Mouse (Mus musculus) thymus, postnatal 36 days (tissue): Measurements from ENCODE around the gene Cers2.
"Not testable (repeated sequence)": the region's sequence is repeated elsewhere in the genome, so short reads cannot be mapped to it uniquely, and the experiment has no call there.

Experiments used
- DNase-seq, 2 experiments: peaks; one replicate each; pipeline ENCODE4 v3.0.0; 2022; ENCODE audit warnings: mixed read lengths in 2 of 2

Gene Cers2

DNA sequence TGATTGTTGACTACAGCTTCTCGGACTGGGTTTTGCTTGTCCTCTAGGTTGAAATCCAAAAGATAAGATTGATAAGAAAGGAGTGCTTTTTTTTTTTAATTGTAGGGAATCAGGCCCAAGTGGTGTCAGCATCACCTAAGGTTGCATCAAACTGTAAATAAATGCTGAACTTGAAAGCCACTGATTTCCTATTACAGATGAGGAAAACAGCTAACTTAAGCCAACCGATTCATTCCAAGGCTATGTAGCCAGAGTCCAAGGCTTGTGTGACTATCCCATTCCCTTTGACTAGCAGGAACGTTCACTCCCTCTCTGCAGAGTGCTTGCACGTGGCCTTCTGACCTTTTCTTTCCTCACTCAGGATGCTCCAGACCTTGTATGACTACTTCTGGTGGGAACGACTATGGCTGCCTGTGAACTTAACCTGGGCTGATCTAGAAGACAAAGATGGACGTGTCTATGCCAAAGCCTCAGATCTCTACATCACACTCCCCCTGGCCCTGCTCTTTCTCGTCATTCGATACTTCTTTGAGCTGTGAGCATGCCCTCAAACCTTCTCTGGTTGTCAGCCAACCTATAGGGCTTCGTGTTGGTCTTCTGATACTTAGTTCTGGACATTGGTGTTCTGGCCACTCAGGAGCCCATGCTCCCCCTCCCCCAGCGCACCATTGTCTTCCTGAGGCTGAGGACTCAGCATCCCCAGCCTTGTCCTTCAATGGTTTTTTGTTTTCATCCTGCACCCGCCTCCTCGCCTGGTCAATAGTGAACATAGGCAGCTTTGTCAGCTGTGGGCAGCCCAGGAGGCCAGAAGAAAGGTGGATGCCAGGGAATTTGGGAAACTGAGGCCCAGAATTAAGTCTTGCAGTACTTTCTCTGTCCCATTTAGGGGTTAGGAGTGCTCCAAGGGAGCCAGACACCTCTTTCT, 5.4 kb downstream of the Cers2 start:
- DNase-seq, result no peak

DNA sequence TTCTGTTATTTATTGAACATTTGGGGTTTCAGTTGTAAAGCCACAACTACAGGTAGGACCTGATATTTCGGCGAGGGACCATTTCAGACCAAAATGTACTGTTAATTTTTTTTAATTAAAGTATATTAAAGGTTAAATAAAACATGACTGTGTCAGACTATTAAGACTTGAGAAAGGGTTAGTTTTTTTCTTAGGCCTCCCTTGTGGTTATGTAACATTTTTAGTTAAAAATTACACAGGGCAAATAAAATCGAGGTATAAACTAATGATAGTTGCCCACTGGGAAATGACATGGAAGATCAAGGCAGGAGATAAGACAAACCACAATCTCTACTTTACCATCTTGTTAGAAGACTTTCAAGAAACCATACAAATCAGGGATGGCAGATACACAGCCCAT, 8.8 kb downstream of the Cers2 start:
- DNase-seq, result no peak

DNA sequence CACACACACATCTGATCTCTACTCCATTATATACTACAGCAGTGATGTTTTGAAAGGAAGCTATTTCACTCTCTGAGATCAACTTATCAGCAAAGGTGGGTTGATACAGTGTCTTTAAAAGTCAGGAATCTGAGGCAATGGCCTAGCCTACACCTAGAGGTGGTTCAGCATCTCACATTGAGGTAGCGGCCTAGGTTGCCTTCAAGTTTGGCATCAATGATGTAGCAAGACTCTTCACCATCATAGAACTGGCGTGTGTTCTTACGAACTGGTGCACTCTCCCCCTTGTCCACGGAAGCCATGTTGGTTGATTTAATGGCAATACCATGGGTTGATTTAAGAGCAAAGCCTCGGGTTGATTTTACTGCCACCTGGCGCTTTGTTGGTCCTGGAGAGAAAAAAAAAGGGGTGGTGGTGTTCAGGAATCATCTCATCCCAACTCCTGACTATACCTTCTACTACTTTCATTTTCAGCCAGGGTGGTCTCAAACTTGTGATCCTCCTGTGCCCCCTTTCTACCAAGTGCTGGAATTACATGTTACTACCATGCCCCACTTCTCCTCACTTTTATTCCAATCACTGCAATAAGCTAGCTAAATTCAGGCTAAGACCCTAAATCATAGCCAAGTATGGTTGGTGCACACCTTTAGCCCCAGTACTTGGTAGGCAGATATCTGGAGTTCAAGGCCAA, 10.0 kb downstream of the Cers2 start:
- no peak for DNase-seq

DNA sequence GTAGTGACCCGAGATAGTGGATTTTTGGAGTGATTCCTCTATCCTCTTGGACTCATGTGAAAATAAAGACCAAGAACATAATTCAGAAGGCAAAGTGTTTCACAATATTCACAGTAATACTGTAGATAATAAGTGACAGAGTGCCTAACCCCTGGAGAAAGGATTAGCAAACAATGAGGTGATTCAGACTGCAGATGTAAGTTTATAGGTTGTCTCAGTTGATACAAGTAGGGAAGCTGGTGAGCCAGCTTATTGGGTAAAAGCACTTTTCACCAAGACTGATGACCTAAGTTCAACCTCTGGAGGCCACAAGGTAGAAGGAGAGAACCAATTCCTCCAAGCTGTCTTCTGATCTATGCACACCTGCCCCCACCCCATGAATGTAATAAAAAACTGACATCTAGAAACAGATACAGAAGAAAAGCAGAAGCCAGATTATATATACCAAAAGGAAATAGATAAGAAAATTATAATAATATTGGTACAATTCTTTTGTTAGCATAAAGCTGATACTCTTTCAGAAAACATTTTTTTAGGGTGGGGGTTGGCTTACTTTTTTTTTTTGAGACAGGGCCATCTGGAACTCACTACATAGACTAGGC, 14.3 kb downstream of the Cers2 start:
- no peak for DNase-seq

DNA sequence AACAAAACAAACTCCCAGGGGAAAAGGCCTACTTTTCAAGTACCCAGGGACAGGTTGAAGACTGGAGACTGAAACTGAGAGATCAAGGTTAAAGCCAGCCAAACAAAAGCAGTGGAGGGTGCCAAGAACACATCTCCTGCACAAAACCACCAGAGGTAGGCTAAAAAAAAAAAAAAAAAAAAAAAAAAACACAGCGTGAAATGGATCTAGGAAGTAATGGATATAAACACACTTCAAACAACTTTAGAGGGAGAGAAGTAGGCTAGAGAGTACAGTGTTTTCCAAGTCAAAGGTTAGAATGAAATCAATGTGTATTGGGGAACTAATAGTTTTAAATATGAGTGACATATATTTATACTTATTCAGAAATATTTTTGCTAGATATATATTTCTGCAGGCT, 16.9 kb downstream of the Cers2 start:
- no peak for DNase-seq

DNA sequence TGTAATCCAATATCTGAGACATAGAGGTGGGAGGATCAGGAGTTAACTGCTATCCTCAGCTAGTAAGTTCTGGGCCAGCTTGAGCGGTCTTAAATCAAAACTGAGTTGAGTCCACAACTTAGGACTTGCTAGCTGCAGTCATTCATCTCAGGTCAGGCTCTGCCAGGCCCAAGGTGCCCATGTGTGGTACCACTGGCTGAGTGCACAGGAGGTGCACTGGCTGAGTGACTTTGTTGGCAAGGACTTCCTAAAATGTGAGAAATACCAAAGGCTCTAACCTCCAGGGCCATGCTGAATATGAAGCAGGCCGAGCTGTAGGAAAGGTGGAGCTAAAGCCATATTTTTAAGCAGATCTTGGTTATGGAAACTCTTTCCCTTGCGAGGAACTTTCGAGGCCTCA, 22.8 kb downstream of the Cers2 start:
- no peak for DNase-seq

DNA sequence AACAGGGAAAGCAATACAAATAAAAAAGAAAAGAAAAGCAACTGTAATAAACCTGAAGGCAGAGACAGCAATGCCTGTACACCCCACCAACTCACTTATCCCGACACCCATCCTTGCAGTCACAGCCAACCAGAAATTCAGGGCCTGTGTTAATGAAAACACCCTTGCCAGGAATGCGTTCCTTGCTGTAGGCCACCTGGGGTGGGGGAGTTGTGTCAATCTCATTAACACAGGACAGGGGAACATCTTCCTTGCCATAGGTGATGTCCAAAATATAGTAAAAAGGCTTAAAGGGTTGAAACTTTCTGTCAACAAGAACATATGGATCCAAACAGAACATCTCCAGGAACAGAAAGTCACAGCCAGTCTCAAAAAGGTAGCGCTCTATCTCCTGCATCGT, 23.7 kb downstream of the Cers2 start:
- no peak for DNase-seq

DNA sequence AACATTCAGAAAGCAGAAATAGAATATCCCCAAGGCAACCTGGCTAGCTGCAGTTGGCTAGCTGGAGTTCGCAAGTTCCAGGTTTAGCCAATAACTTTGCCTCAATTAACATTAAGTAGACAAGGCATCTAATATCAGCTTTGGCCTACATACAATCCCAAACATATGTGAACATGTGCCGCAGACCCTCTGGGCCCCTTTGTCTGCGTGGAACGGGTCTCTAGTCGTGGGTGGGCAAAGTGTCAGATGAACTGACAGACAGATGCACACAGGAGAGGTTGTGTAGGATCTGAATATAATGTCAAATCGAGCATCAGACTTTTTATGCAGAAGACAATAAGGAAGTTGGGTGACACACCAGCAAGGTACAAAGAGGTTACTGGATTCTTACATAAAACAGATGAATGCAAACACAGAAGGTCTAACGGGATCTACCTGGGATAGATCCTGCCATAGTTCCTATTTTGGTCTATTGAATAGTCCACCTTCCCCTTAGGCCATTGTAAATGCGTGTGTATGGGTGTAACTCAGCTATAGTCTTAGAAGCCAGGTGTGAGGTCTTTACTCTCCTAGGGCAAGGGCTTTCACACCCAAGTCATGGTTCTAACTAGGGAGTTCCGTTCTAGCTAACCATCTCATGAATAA, 28.9 kb downstream of the Cers2 start:
- DNase-seq, result not testable (repeated sequence)

DNA sequence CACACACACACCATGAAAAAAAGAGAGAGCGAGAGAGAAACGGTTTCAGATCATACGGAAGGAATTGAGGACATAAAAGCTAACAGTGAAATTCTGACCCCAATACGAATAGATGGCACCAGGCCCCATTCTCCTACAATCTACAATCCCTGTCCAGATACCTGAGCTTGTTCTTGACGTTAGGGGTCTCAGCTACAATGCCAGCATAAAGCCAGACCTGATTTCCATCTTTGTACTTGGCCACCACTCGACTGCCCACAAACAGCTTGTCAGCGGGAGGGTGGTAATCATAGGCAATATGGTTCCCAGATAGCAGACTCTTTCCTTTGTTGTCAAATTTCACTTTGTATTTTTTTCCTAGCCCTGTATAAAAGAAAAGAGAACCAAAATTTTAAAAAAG, 31.9 kb downstream of the Cers2 start:
- DNase-seq, result no peak

DNA sequence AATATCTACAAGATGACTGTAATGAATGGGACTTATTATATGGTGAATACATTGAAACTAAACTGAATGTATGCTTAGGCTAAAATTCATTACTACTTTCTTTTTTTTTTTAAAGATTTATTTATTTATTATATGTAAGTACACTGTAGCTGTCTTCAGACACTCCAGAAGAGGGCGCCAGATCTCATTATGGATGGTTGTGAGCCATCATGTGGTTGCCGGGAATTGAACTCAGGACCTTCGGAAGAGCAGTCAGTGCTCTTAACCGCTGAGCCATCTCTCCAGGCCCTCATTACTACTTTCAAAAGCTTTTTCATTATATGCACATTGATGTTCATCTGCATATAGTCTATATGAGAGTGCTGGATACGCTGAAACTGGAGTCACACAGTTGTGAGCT, 33.8 kb downstream of the Cers2 start:
- DNase-seq, result not testable (repeated sequence)

DNA sequence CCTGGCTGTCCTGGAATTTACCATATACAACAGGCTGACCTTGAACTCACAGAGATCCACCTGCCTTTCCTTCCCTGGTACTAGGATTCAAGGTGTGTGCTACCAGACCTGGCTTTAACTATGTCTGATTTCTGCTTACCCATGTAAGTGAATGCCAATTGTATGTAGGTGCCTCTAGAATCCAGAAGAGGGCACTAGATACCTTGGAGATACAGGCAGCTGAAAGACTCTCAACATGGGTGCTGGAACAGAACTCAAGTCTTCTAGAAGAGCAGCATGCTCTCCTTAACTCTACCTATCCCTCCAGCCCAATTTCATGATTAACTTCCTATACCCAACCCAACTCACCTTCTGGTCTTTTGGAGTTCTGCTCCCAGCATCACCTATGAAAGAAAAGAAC, 34.9 kb downstream of the Cers2 start:
- no peak for DNase-seq

DNA sequence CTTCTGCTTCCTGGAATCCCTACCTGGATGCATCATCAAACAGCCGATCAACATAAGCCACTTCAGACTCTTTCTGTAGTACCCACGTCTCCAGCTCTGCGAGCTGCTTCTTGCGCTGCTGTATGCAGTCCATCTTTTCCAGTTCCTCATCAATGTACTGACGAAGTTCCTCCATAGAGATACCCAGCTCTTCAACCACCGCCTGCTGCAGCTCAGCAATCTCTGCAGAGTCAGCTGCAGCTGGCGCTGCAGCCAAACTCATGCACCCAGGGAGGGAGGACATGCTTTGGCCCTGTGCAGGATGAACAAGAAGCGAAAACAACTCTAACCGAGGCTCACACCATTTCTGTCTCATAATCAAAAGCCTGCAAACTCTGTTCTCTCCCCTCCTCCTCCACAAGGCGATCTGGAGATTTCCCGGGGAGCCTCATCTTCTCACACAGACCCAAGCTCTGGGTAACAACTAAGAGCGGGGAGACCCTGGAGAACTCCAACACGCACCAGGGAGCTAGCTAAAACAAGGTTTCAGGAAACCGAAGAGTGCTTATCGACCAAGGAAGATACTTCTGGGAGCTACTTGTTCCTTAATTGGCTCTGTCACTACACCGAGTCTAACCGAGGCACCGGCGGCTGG, 41.4 kb downstream of the Cers2 start:
- DNase-seq, result not testable (repeated sequence)

DNA sequence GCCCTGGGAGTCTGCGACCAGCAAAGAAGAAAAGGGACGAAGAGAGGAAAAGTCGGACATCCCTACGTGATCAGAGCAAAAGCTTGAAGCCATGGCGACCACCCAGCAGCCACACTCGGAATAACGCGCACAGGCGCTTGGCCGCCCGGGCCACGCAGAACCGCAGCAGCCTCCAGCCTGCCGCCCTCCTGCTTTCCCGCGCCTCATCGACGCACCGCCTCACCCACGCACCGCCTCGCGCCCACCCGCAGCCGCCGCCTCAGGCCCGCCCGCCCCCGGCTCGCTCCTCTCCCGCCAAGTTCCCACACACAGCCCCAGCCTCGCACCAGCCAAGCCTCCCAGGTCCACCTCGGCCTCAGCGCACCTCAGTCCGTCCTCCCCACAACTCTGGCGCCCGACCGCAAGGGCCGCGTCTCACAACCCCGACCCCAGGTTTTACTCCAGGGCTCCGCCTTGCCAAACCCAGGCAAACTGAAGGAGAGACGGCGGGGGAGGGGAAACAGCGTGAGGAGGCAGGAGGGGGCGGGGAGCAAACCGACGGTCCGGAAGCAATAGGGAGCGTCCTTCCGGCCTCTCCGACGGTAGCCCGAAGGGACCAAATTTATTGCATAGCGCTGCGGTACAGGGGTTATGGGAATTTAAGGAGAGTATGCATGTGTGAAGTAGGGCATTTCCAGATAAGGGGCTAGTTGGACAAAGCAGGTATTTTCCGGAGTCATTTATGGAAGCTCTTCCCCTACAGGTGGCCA, 42.3 kb downstream of the Cers2 start, which contains the start of gene Setdb1:
TSS of gene Setdb1 (minus strand) at position 502 of the 749 bp plus-strand sequence.
- peak; percentile 94 to 95 for DNase-seq

DNA sequence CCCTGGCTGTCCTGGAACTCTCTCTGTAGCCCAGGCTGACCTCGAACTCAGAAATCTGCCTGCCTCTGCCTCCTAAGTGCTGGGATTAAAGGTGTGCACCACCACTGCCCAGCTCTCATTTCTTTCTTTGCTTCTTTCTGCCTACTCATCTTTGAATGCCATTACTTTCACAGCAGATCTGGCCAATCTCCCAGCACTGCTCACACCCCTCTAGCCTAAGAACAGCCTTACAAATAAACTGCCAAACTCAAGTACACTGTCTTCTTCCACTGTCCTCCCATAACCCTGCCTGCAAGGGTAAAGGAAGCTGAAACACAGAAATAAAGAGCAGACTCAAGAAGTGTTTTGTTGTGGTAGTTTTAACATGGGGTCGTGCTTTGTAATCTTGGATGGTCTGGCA, 43.2 kb downstream of the Cers2 start:
- DNase-seq, result no peak

DNA sequence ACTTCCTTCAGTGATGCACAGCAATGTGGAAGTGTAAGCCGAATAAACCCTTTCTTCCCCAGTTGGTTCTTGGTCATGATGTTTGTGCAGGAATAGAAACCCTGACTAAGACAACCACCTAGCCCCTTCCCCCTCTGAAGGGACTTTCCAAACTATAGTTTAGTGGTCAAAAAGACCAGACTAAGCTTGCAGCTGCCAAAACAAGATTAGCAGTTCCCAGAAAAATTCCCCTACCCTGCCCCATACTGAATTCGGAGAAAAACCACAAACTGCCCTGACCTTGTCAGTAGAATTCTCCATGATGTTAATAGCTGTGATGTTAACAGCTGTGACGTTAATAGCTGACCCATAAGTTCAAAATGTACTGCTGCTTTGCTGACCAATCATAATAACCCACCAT, 45.7 kb downstream of the Cers2 start:
- not testable (repeated sequence) for DNase-seq

DNA sequence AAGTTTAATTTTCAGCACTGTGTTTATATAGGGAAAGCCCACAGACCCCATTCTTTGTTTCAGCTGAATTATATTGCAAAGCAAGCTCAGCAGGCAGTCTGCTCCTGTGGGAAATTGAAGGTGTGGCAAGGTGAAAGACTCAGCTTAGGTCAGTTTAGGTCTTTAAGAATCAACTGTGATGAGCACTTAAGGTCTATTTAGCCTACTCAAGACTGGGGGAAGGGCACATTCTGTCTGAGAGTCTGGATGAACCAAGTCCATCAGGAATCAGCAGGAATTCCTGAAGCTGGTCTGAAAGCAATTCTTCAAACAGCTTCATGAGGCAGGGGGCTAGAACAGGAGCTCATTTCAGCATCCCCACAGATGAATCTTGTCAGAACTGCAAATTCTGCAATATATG, 55.5 kb downstream of the Cers2 start:
- no peak for DNase-seq
